Mouse (Mus musculus) liver, postnatal 0 days (tissue): ENCODE measurements around the gene Lrrc23. TPM values are rescaled to one million over a fixed set of nuclear protein-coding genes. Genes with fewer than 3 reads are reported as not detected.

ENCODE experiments used
- ATAC-seq: fragments of 200-750 bp; cut with Nextera tagmentation; 2 replicates; pipeline ENCODE4 v1.8.0; 2017; ENCODE audit warnings: mild to moderate bottlenecking, moderate library complexity
- DNase-seq: peaks from one replicate; pipeline ENCODE4 v3.0.0-alpha.2; 2016
- H3K27ac ChIP-seq: fragments of 300-500 bp; sonication (generic); 2 replicates; pipeline ENCODE4 v1.5.1; 2014; ENCODE audit warnings: antibody characterized with exemption, moderate library complexity, mild to moderate bottlenecking, low read depth
- H3K27me3 ChIP-seq: fragments of 300-500 bp; sonication (generic); 2 replicates; pipeline ENCODE4 v1.6.1; 2014; ENCODE audit warnings: low read length, control low read depth, mixed read lengths; ENCODE audit not compliant: insufficient read depth
- H3K36me3 ChIP-seq: fragments of 300-500 bp; sonication (generic); replicated peaks from 2 replicates; pipeline ENCODE4 v1.6.1; 2014; ENCODE audit warnings: mild to moderate bottlenecking, control low read depth, low read length, moderate library complexity, mixed read lengths; ENCODE audit not compliant: insufficient read depth
- H3K4me1 ChIP-seq: fragments of 300-500 bp; sonication (generic); 2 replicates; pipeline ENCODE4 v1.6.1; 2014; ENCODE audit warnings: antibody characterized with exemption, mild to moderate bottlenecking, control low read depth; ENCODE audit not compliant: insufficient read depth
- H3K4me2 ChIP-seq: fragments of 300-500 bp; sonication (generic); 2 replicates; pipeline ENCODE4 v1.6.1; 2014; ENCODE audit warnings: low read depth, mild to moderate bottlenecking, low read length, moderate library complexity, mixed read lengths
- H3K4me3 ChIP-seq: fragments of 300-500 bp; sonication (generic); 2 replicates; pipeline ENCODE4 v1.5.1; 2014; ENCODE audit warnings: low read depth, low read length
- H3K9ac ChIP-seq: fragments of 300-500 bp; sonication (generic); replicated peaks from 2 replicates; pipeline ENCODE4 v1.6.1; 2014; ENCODE audit warnings: mild to moderate bottlenecking, moderate library complexity
- H3K9me3 ChIP-seq: fragments of 300-500 bp; sonication (generic); 2 replicates; pipeline ENCODE4 v1.6.1; 2016; ENCODE audit warnings: mild to moderate bottlenecking, control low read depth, low read length, mixed read lengths
- CTCF ChIP-seq: sonication (generic); IDR thresholded peaks from 2 replicates; pipeline ENCODE4 v1.5.1; 2016; ENCODE audit warnings: antibody characterized with exemption, low read depth
- EP300 ChIP-seq: IDR thresholded peaks from 2 replicates; pipeline ENCODE4 v1.6.1; 2016; ENCODE audit warnings: antibody characterized with exemption, low read depth, mild to moderate bottlenecking
- WGBS: fragments of 180-500 bp; shearing (Covaris S2); extraction: QIAGEN DNeasy Blood & Tissue Kit; methylation state at CpG from one replicate; pipeline ENCODE4 v1.1.7; 2014; ENCODE audit not compliant: insufficient replicate concordance; 5-methylcytosine and 5-hydroxymethylcytosine counted together
- polyA plus RNA-seq: library from polyadenylated mRNA; unstranded; fragments of >200 nt; fragmentation: Nextera tagmentation; extraction: Ambion mirVana; gene quantifications from 2 replicates; pipeline ENCODE4 v1.2.1, GENCODE M21; 2015

The Lrrc23 gene
- polyA plus RNA-seq, 1 experiment from 2014 or later = 0.16 TPM

DNA sequence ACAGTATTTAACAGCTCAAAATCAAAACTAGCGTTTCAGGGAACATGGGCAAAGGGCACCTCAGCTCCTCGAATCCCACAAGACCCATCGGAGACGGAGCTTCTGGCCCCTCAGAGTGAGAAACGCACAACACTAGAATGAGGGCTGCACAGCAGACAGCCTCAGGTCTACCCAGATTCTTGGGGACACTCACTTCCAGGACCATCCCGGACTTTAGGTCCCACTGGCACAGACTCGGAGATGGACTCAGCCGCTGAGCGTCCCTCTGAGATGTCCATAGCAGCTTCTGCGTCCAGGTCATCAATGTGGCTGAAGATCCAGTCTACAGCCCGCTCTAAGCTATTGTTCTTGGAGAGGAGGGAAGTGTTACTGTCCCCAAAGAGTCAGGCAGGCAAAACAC is 37.6 kb upstream of the Lrrc23 start:
- TF ChIP-seq CTCF = no peak
- TF ChIP-seq EP300 = no peak
- Histone ChIP-seq H3K9me3 (no peaks in the 10 kb centered on the region), H3K27me3 (no peaks in the 10 kb centered on the region), H3K4me2 (no peak overlapping the region), H3K36me3 (peaks cover 64% of the 10 kb centered on the region), H3K27ac (no peak overlapping the region), H3K4me3 (no peak overlapping the region), H3K9ac (no peak overlapping the region), H3K4me1 (peaks cover 23% of the 10 kb centered on the region)
- ATAC-seq (no peak), DNase-seq (no peak)
- WGBS = 87% methylated on average over 11 of the region's 11 CpGs

- no peak for TF ChIP-seq EP300
- H3K27ac ChIP-seq = no peak overlapping the region
- no peak for DNase-seq
- H3K4me1 ChIP-seq = peaks cover 28% of the 10 kb centered on the region
- H3K27me3 ChIP-seq = no peaks in the 10 kb centered on the region
- no peak overlapping the region for H3K9ac ChIP-seq
- no peak overlapping the region for H3K4me2 ChIP-seq
- peaks cover 64% of the 10 kb centered on the region for H3K36me3 ChIP-seq
- no peak overlapping the region for H3K4me3 ChIP-seq
- ATAC-seq = no peak
- WGBS = 93% methylated on average over 4 of the region's 4 CpGs
- no peaks in the 10 kb centered on the region for H3K9me3 ChIP-seq
Observed at GRCm38 (mm10) chr6:124816611-124817010, 37.1 kb upstream of the Lrrc23 start.

GRCm38 (mm10) chr6:124814858-124815774 is 35.6 kb upstream of the Lrrc23 start:
- Histone ChIP-seq H3K9me3 (no peaks in the 10 kb centered on the region), H3K36me3 (peaks cover 61% of the 10 kb centered on the region), H3K4me1 (peaks cover 34% of the 10 kb centered on the region), H3K4me3 (no peak overlapping the region), H3K27ac (no peak overlapping the region), H3K4me2 (peak overlapping the region; percentile 99), H3K9ac (no peak overlapping the region), H3K27me3 (no peaks in the 10 kb centered on the region)
- WGBS = 65% methylated on average over 9 of the region's 9 CpGs
- no peak for DNase-seq
- ATAC-seq = no peak
- TF ChIP-seq CTCF (no peak), EP300 (no peak)

DNA sequence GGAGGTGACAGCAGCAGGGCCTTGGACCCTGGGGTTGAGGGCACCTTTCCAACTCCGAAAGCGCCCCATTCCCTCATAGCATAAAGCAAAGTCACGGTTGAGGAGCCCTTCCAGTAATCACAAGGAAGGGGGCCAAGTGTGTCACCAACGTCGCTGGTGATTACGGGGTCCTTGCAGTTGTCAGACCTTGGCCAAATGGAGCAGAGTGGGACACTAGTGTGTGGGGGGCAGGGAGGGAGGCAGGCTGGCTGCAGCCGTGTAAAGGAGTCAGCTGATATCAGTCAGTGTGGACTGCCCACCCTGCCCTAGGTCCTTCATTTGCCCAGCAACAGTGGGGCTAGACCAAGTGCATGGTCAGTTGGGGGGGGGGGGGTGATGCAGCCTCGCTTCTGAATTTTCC is 34.9 kb upstream of the Lrrc23 start:
- TF ChIP-seq CTCF (no peak), EP300 (no peak)
- 35% methylated on average over 8 of the region's 8 CpGs for WGBS
- Histone ChIP-seq H3K9me3 (no peaks in the 10 kb centered on the region), H3K36me3 (peaks cover 56% of the 10 kb centered on the region), H3K27ac (no peak overlapping the region), H3K4me3 (peak overlapping the region; percentile 85), H3K4me1 (peaks cover 41% of the 10 kb centered on the region), H3K27me3 (no peaks in the 10 kb centered on the region), H3K9ac (no peak overlapping the region; the same call in 1 of the 2 replicates), H3K4me2 (peak overlapping the region; percentile 99)
- no peak for DNase-seq
- peak; percentile 5 for ATAC-seq

GRCm38 (mm10) chr6:124813933-124814332 is 34.4 kb upstream of the Lrrc23 start, which contains the start of gene Tpi1:
TSS of gene Tpi1 (minus strand) at chr6:124814296.
- no peaks in the 10 kb centered on the region for H3K9me3 ChIP-seq
- H3K27ac ChIP-seq = peak within 1 kb of the TSS; percentile 96
- peaks cover 51% of the 10 kb centered on the region for H3K36me3 ChIP-seq
- H3K27me3 ChIP-seq = no peaks in the 10 kb centered on the region
- TF ChIP-seq EP300 (no peak), CTCF (no peak)
- H3K4me2 ChIP-seq = peak within 1 kb of the TSS; percentile 99
- peak within 1 kb of the TSS; percentile 85 for H3K4me3 ChIP-seq
- peak; percentile 84 for ATAC-seq
- peaks cover 41% of the 10 kb centered on the region for H3K4me1 ChIP-seq
- under 1% methylated on average over 22 of the region's 22 CpGs for WGBS
- peak within 1 kb of the TSS; percentile 93 for H3K9ac ChIP-seq
- DNase-seq = peak; percentile 92

GRCm38 (mm10) chr6:124813496-124813895 is 34.0 kb upstream of the Lrrc23 start:
- WGBS = 0% methylated on average over 18 of the region's 18 CpGs
- Histone ChIP-seq H3K9me3 (no peaks in the 10 kb centered on the region), H3K4me3 (peak overlapping the region; percentile 85), H3K4me2 (peak overlapping the region; percentile 99), H3K27me3 (no peaks in the 10 kb centered on the region), H3K27ac (peak overlapping the region; percentile 96), H3K4me1 (peaks cover 41% of the 10 kb centered on the region), H3K36me3 (peaks cover 47% of the 10 kb centered on the region), H3K9ac (peak overlapping the region; percentile 93)
- peak; percentile 55 for ATAC-seq
- peak; percentile 74 for DNase-seq
- no peak for TF ChIP-seq EP300
- no peak for TF ChIP-seq CTCF
